Mouse (Mus musculus): ENCODE data around the gene Nell2. TPM values are rescaled to one million over a fixed set of nuclear protein-coding genes. Genes with fewer than 3 reads are reported as not detected.

Nell2 gene
- 0.03 and 0.30 TPM in 2 replicates for polyA plus RNA-seq (2012; rRNA removed)

DNA sequence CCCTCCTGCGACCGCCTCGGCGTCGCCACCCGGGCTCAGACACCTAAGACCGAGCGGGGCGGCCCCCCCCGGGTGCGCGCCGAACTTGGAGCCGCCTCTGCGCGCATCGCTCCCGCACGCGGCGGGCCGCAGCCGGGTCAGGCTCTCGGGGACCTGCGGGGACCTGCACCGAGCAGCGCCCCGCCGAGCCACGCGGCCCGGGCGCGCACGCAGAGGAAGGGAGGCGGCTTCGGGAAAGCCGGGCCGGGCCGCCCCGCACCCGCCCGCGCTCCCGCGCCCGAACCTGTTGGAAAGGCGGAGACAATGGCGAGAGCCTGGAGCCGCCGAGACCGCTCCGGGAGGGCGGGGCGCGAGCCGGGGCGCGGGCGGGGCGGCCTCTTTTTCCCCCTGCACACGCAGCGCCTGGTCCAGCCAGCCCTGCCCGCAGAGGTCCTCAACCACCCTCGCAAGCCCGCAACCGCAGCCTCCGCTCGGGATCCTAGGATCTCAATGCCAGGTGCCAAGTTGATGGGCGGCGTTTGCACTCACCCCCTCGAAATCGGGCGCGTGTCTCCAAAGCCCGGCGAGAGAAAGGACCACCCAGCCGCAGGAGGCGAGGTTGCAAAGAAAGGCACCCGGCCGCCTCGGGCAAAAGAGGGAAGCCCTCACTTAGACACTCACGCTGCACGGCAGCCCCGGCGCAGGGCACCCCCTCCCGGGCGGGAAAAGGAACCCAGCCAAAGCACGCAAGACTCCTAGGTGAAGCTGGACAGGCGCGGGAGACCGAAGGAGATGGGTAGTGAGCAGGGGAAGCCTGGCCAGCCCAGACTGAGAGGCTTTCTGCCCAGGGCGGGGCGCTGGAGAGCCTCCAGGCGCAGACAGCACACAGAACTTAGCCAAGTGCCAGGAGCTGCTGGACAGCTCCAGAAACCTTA lies at the start of gene Nell2:
Gene Nell2 (minus strand): TSS at position 612 of the 914 bp plus-strand sequence.
- TF ChIP-seq CTCF (IDR thresholded peaks at IDR 0.05; ENCODE audit: insufficient read depth, low read length) (no peak), POLR2A (IDR thresholded peaks at IDR 0.05; ENCODE audit: borderline replicate concordance, extremely low read depth, low read depth, low read length) (no peak)
- under 1% methylated on average over 94 of the region's 95 CpGs for WGBS
- no peak for DNase-seq
- H3K4me3 ChIP-seq (replicated peaks; ENCODE audit: extremely low read depth, low read depth, low read length) = no peak within 1 kb of the TSS
- H3K4me1 ChIP-seq (ENCODE audit: control insufficient read depth, insufficient read depth, low read length) = no peaks in the 10 kb centered on the region

DNA sequence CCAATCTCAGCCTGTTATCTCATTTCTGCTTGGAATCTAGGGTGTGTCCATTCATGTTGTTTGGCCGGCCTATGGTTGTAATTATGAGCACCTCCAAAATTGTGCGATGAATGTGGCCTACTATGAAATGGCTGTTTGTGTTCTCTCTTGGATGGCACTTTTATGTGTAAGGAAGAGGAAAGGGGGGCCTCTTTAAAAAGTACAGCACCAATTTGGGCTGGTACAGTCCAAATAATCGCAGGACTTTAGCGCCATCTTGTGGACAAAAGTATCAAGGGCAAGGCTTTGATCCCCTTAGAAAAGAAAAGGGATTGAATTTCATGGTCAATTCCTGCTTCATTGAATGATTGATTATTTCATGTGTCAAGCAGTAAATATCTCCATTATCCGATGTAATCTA lies 46.3 kb upstream of the Nell2 start:
- DNase-seq = peak; percentile 4
- no peaks in the 10 kb centered on the region for H3K4me1 ChIP-seq (ENCODE audit: control insufficient read depth, insufficient read depth, low read length)
- TF ChIP-seq POLR2A (IDR thresholded peaks at IDR 0.05; ENCODE audit: borderline replicate concordance, extremely low read depth, low read depth, low read length) (no peak), CTCF (IDR thresholded peaks at IDR 0.05; ENCODE audit: insufficient read depth, low read length) (no peak)
- H3K4me3 ChIP-seq (replicated peaks; ENCODE audit: extremely low read depth, low read depth, low read length) = no peak overlapping the region
- WGBS = 18% methylated on average over 5 of the region's 5 CpGs

DNA sequence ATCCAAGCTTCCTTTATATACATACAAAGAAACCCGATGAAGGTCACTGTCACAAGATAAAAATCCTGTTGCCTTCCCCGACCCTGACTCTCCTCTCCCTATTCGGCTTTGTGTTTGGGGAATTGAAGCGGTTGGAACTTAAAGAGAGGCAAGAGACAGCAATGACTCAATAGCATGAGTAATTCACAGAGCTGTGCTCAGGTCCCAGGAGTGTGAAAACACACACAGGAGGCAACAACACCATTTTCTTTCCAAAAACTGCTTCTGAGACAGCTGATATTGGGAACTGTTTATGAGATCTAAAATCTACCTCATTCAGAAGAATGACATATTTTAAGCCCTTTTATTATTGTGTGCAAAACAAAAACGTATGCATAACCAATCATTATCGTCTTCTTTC lies 41.2 kb upstream of the Nell2 start:
- TF ChIP-seq CTCF (IDR thresholded peaks at IDR 0.05; ENCODE audit: insufficient read depth, low read length) (no peak), POLR2A (IDR thresholded peaks at IDR 0.05; ENCODE audit: borderline replicate concordance, extremely low read depth, low read depth, low read length) (no peak)
- no peaks in the 10 kb centered on the region for H3K4me1 ChIP-seq (ENCODE audit: control insufficient read depth, insufficient read depth, low read length)
- no peak overlapping the region for H3K4me3 ChIP-seq (replicated peaks; ENCODE audit: extremely low read depth, low read depth, low read length)
- DNase-seq = no peak
- 73% methylated on average over 6 of the region's 6 CpGs for WGBS

DNA sequence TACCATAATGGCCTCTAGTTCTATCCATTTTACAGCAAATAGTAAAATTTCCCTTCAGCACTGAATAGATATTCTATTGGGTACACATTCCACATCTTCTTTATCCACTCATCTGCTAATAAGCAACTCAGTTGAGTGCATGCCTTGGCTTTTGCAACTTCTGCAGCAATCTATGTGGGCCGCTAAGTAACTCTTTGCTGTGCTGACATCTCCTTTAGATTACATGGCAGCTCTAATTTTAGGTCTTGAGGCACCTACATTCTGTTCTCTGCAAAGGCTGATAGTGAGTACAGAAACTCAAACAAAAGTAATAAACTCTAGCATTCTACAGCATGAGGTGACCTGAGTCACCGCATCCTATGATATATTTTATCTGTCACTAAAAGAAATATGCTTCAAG lies 36.8 kb upstream of the Nell2 start:
- H3K4me1 ChIP-seq (ENCODE audit: control insufficient read depth, insufficient read depth, low read length) = no peaks in the 10 kb centered on the region
- TF ChIP-seq CTCF (IDR thresholded peaks at IDR 0.05; ENCODE audit: insufficient read depth, low read length) (no peak), POLR2A (IDR thresholded peaks at IDR 0.05; ENCODE audit: borderline replicate concordance, extremely low read depth, low read depth, low read length) (no peak)
- DNase-seq = no peak
- 91% methylated on average over 2 of the region's 2 CpGs for WGBS
- H3K4me3 ChIP-seq (replicated peaks; ENCODE audit: extremely low read depth, low read depth, low read length) = no peak overlapping the region

DNA sequence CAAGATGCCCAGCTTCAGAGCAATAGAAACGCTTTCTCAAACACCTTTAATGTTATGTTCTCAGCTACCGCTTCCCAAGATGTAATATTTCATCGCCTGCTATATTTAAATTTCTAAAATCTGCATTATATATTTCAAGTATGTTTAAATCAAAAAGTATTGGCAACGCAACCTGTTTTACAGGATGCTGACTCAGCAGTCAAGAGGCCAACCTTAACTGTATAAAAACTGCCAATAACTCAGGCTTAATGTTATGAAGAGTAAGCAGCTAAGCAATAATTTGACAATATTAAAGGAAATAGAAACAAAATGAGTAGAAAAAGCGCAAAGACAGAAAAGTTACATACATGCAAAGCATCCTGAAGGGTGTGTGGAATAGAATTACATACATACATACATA lies 32.9 kb upstream of the Nell2 start:
- no peak for DNase-seq
- Histone ChIP-seq H3K4me3 (replicated peaks; ENCODE audit: extremely low read depth, low read depth, low read length) (no peak overlapping the region), H3K4me1 (ENCODE audit: control insufficient read depth, insufficient read depth, low read length) (no peaks in the 10 kb centered on the region)
- TF ChIP-seq POLR2A (IDR thresholded peaks at IDR 0.05; ENCODE audit: borderline replicate concordance, extremely low read depth, low read depth, low read length) = no peak
- 93% methylated on average over 5 of the region's 5 CpGs for WGBS

DNA sequence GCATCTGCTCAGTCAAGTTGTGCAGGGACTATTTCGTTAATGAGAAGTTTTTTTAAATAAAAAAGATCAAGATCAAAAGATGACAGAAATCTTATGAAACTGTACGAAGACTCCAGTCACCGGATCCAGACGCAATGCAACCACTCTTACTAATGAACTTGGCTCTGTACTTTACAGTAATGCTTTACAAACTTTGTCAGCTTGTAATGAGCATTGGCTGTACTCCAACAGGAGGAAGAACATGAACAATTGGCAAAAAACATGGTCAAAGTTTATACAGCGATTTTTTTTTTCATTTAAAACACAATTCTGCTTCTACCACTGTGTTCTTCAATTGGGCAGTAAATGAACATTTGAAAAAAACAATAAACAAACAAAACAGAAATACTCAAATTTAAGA lies 21.7 kb upstream of the Nell2 start:
- DNase-seq = no peak
- H3K4me3 ChIP-seq (replicated peaks; ENCODE audit: extremely low read depth, low read depth, low read length) = no peak overlapping the region
- 76% methylated on average over 5 of the region's 5 CpGs for WGBS
- no peaks in the 10 kb centered on the region for H3K4me1 ChIP-seq (ENCODE audit: control insufficient read depth, insufficient read depth, low read length)
- no peak for TF ChIP-seq CTCF (IDR thresholded peaks at IDR 0.05; ENCODE audit: insufficient read depth, low read length)
- TF ChIP-seq POLR2A (IDR thresholded peaks at IDR 0.05; ENCODE audit: borderline replicate concordance, extremely low read depth, low read depth, low read length) = no peak

DNA sequence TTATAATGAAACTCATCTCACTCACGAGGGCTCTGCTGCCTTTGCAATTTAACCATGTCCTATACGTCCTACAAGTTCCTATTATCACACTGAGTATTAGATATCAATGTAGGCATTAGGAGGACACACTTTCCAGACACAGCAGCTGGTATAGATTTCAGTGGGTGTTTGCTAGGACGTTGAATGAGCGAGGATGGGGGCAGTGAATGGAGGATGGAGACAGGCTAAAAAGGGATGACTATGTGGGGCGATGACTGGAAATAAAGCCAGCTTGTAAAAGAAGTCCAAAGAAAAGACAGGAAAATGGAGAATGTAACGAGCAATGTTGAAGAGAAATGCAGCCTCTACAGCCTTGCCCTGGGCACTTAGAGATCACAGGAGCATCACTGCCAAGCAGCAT lies 14.3 kb upstream of the Nell2 start:
- WGBS = 61% methylated on average over 6 of the region's 6 CpGs
- TF ChIP-seq POLR2A (IDR thresholded peaks at IDR 0.05; ENCODE audit: borderline replicate concordance, extremely low read depth, low read depth, low read length) (no peak), CTCF (IDR thresholded peaks at IDR 0.05; ENCODE audit: insufficient read depth, low read length) (no peak)
- H3K4me1 ChIP-seq (ENCODE audit: control insufficient read depth, insufficient read depth, low read length) = no peaks in the 10 kb centered on the region
- no peak overlapping the region for H3K4me3 ChIP-seq (replicated peaks; ENCODE audit: extremely low read depth, low read depth, low read length)
- DNase-seq = no peak

DNA sequence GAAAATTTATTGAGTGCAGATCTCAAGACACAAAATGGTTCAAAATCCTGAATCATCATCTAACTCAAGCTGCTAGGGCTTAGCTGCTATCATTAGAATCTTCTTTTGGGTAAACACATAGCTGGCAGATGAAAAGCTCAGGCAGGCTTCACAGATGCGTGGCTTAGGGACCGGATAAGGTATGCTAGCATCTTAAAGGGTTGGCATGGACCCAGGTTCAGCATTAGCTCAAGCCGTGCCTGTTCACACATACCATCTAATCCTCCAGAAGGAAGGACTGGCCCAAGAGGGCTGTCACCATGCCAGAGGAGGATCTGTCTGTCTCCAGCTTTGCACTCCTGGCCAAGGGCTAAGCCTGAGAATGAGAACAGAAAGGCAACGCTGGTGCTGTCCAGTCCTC lies 8.4 kb upstream of the Nell2 start:
- 51% methylated on average over 4 of the region's 4 CpGs for WGBS
- no peak overlapping the region for H3K4me3 ChIP-seq (replicated peaks; ENCODE audit: extremely low read depth, low read depth, low read length)
- no peaks in the 10 kb centered on the region for H3K4me1 ChIP-seq (ENCODE audit: control insufficient read depth, insufficient read depth, low read length)
- TF ChIP-seq CTCF (IDR thresholded peaks at IDR 0.05; ENCODE audit: insufficient read depth, low read length) (no peak), POLR2A (IDR thresholded peaks at IDR 0.05; ENCODE audit: borderline replicate concordance, extremely low read depth, low read depth, low read length) (no peak)
- no peak for DNase-seq

DNA sequence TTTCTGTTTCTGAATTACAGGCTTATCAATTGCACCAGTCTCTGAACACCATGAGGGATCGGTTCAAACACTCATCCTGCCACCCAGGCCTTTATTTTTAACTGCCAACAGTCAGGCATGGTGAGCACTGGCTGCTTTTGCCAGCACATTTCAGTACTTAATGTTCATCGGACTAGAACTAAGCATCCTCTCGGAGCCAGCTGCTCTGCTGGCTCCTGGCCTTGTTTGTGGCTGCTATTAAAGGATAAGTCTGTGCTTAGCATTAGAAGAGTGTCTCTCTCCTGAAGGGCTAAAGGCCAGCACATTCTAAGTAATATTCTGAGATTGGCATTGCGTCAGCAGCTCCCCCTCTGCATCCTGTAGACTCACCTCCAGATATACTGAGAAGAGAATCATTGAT lies 7.9 kb upstream of the Nell2 start:
- Histone ChIP-seq H3K4me3 (replicated peaks; ENCODE audit: extremely low read depth, low read depth, low read length) (no peak overlapping the region), H3K4me1 (ENCODE audit: control insufficient read depth, insufficient read depth, low read length) (no peaks in the 10 kb centered on the region)
- DNase-seq = no peak
- 64% methylated on average over 4 of the region's 4 CpGs for WGBS
- TF ChIP-seq CTCF (IDR thresholded peaks at IDR 0.05; ENCODE audit: insufficient read depth, low read length) = no peak
- TF ChIP-seq POLR2A (IDR thresholded peaks at IDR 0.05; ENCODE audit: borderline replicate concordance, extremely low read depth, low read depth, low read length) = no peak

DNA sequence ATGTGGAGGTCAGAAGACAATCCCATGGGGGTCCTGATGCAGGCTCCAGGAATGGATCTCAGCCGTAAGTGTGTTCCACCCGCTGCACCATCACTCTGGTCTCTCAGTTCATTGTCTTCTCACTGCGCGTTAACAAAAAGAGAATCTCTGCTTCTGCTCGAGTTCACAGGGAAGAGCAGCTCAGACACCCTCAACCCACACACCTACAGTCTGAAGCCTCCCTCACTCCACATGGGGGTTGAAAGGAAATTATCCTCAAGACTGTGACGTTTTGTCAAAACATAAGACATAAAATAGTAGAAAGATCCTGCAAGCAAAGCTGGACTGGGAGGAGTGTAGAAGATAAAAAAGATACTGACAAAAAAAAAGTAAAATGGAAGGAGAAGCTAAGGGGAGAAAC lies 6.3 kb upstream of the Nell2 start:
- no peaks in the 10 kb centered on the region for H3K4me1 ChIP-seq (ENCODE audit: control insufficient read depth, insufficient read depth, low read length)
- no peak for DNase-seq
- 76% methylated on average over 6 of the region's 6 CpGs for WGBS
- no peak overlapping the region for H3K4me3 ChIP-seq (replicated peaks; ENCODE audit: extremely low read depth, low read depth, low read length)
- TF ChIP-seq POLR2A (IDR thresholded peaks at IDR 0.05; ENCODE audit: borderline replicate concordance, extremely low read depth, low read depth, low read length) (no peak), CTCF (IDR thresholded peaks at IDR 0.05; ENCODE audit: insufficient read depth, low read length) (no peak)
